Mouse (Mus musculus) liver, adult 2 months (tissue): Measurements from ENCODE around the gene Dyrk1a. TPM values are rescaled to one million over a fixed set of nuclear protein-coding genes. Genes with fewer than 3 reads are reported as not detected.

ENCODE experiments used
- DNase-seq: peaks from one replicate; pipeline ENCODE4 v3.0.0-alpha.2; 2011; ENCODE audit warnings: low read depth, low spot score; ENCODE audit errors: extremely low read depth
- H3K27ac ChIP-seq: fragments of 200-500 bp; replicated peaks from 2 replicates; pipeline ENCODE4 v1.5.1; 2012; ENCODE audit warnings: low read depth, mild to moderate bottlenecking, control low read depth, inconsistent platforms, low read length; ENCODE audit not compliant: insufficient read depth
- H3K27me3 ChIP-seq: fragments of 200-500 bp; 2 replicates; pipeline ENCODE4 v1.6.1; 2012; ENCODE audit warnings: mild to moderate bottlenecking, moderate library complexity, low read length, inconsistent platforms; ENCODE audit not compliant: control insufficient read depth, insufficient read depth
- H3K36me3 ChIP-seq: fragments of 200-500 bp; 2 replicates; pipeline ENCODE4 v1.6.1; 2012; ENCODE audit warnings: low read length, inconsistent platforms; ENCODE audit not compliant: control insufficient read depth, insufficient read depth
- H3K4me1 ChIP-seq: fragments of 200-500 bp; 2 replicates; pipeline ENCODE4 v1.6.1; 2011; ENCODE audit warnings: low read length; ENCODE audit not compliant: control insufficient read depth, insufficient read depth
- H3K4me3 ChIP-seq: fragments of 200-500 bp; 2 replicates; pipeline ENCODE4 v1.5.1; 2011; ENCODE audit warnings: low read depth, mild to moderate bottlenecking, control low read depth, low read length, moderate library complexity; ENCODE audit not compliant: insufficient read depth
- H3K79me2 ChIP-seq: fragments of 200-500 bp; 2 replicates; pipeline ENCODE4 v1.6.1; 2012; ENCODE audit warnings: inconsistent platforms, mild to moderate bottlenecking, low read length, moderate library complexity; ENCODE audit not compliant: control insufficient read depth, insufficient read depth
- H3K9ac ChIP-seq: fragments of 200-500 bp; 2 replicates; pipeline ENCODE4 v1.6.1; 2012; ENCODE audit warnings: low read depth, mild to moderate bottlenecking, control low read depth, inconsistent platforms, low read length
- CTCF ChIP-seq: fragments of 200-500 bp; IDR thresholded peaks from 2 replicates; pipeline ENCODE4 v1.5.1; 2011; ENCODE audit warnings: low read depth, low read length, control low read depth
- POLR2A ChIP-seq: fragments of 200-500 bp; IDR thresholded peaks from 2 replicates; pipeline ENCODE4 v1.6.1; 2011; ENCODE audit warnings: low read length, control low read depth; ENCODE audit not compliant: insufficient read depth; ENCODE audit errors: extremely low read depth
- WGBS: fragments of 180-500 bp; shearing (Covaris S2); methylation state at CpG from one replicate; pipeline ENCODE4 v1.1.7; 2018; 5-methylcytosine and 5-hydroxymethylcytosine counted together
- polyA plus RNA-seq: library from polyadenylated mRNA; depleted of rRNA; stranded (reverse); fragments of >200 nt; gene quantifications from 2 replicates; pipeline ENCODE4 v1.2.3, GENCODE M21; 2012
- total RNA-seq: library from RNA; depleted of rRNA; stranded (reverse); fragments of >200 nt; gene quantifications from 2 replicates; pipeline ENCODE4 v1.2.3, GENCODE M21; 2014

Gene Dyrk1a
- total and polyA plus RNA-seq, 2 experiments = 12.2 to 13.6 TPM

GRCm38 (mm10) chr16:94566124-94566523, 3.7 kb upstream of the Dyrk1a start:
- peak; percentile 53 for DNase-seq
- H3K36me3 ChIP-seq = no peaks in the 10 kb centered on the region
- peaks cover 4% of the 10 kb centered on the region; the same call in 1 of the 2 replicates for H3K79me2 ChIP-seq
- no peak for TF ChIP-seq CTCF
- no peak for TF ChIP-seq POLR2A
- H3K9ac ChIP-seq = 0 out of 2 replicates have a peak overlapping the region, but pooled peaks have one; percentile 0
- H3K4me1 ChIP-seq = peaks cover 10% of the 10 kb centered on the region
- WGBS = 21% methylated on average over 8 of the region's 8 CpGs
- H3K27ac ChIP-seq = no peak overlapping the region
- H3K27me3 ChIP-seq = no peaks in the 10 kb centered on the region
- H3K4me3 ChIP-seq = no peak overlapping the region

- Histone ChIP-seq H3K9ac (no peak overlapping the region), H3K36me3 (no peaks in the 10 kb centered on the region), H3K27ac (no peak overlapping the region), H3K27me3 (no peaks in the 10 kb centered on the region), H3K4me1 (peaks cover 13% of the 10 kb centered on the region), H3K79me2 (peaks cover 8% of the 10 kb centered on the region; the same call in 1 of the 2 replicates), H3K4me3 (no peak overlapping the region)
- TF ChIP-seq CTCF (no peak), POLR2A (no peak)
- peak; percentile 51 for DNase-seq
- WGBS = 85% methylated on average over 11 of the region's 11 CpGs
Measured at GRCm38 (mm10) chr16:94566834-94567585, 2.8 kb upstream of the Dyrk1a start.

DNA sequence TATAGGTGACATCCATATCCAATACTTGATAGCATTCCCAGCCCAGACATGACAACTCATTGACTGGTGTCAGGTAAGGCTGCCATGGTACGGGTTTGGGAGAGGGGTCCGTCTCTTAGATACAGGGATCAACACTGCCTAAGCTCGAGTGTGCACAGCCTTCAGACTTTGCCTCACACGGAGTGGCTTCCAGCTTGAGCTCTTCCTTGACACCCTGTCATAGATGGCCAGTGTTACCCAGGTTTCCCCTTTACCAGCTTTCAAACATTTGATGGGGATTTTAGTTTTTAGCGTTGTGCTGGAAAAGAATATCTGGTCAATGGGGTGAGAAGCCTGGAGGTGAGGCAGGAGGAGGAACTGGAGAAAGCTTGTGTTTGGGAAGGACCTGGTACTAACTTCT, 2.1 kb upstream of the Dyrk1a start:
- TF ChIP-seq CTCF (no peak), POLR2A (no peak)
- H3K4me1 ChIP-seq = peaks cover 15% of the 10 kb centered on the region
- WGBS = 81% methylated on average over 5 of the region's 5 CpGs
- H3K36me3 ChIP-seq = no peaks in the 10 kb centered on the region
- no peaks in the 10 kb centered on the region for H3K27me3 ChIP-seq
- DNase-seq = no peak
- no peak overlapping the region for H3K4me3 ChIP-seq
- H3K9ac ChIP-seq = no peak overlapping the region
- H3K79me2 ChIP-seq = peaks cover 14% of the 10 kb centered on the region; the same call in 1 of the 2 replicates
- H3K27ac ChIP-seq = 0 out of 2 replicates have a peak overlapping the region, but pooled peaks have one; percentile 7

GRCm38 (mm10) chr16:94568335-94569228, 1.2 kb upstream of the Dyrk1a start:
- Histone ChIP-seq H3K36me3 (no peaks in the 10 kb centered on the region), H3K27me3 (no peaks in the 10 kb centered on the region), H3K4me3 (peak overlapping the region; percentile 89), H3K9ac (peak overlapping the region; percentile 99), H3K27ac (peak overlapping the region; percentile 100), H3K79me2 (peaks cover 19% of the 10 kb centered on the region; the same call in 1 of the 2 replicates), H3K4me1 (peaks cover 15% of the 10 kb centered on the region)
- under 1% methylated on average over 48 of the region's 53 CpGs for WGBS
- peak; percentile 50 for DNase-seq
- TF ChIP-seq POLR2A (peak; percentile 61; the same call in 1 of the 2 replicates), CTCF (no peak)

DNA sequence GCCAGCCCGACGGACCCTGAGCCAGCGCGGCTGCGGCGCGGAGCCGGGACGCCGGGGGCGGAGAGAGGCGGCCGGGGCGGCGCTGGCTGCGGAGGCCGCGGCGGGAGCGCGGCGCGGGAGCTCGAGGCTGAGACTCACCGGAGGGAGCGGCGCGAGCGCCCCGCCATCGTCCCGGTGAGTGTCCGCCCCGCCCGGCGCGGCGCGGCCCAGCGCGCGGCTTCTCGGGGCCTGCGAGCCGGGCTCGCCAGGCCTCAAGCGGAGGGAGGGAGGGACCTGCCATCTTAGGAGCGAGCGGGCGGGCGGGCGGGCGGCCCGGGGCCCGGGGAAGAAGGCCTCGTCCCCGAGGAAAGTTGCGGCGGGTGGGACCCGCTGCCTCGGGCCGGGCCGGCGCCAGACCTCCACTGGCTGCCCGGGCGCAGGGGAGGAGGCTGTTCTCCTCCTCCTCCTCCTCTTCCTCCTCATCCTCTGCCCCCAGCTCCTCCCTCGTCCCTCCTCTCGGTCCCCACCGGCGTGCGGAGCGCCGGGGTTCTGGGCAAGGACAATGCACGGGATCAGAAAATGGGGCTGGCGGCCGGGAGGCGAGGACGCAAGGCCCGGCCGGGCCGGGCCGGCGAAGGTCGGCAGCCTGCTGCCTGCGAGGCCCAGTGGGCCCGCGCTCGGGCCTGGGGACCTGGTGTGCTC, 691 bp downstream of the Dyrk1a start:
- Histone ChIP-seq H3K4me3 (peak overlapping the region; percentile 99), H3K27ac (peak overlapping the region; percentile 99), H3K4me1 (peaks cover 21% of the 10 kb centered on the region), H3K27me3 (no peaks in the 10 kb centered on the region), H3K9ac (peak overlapping the region; percentile 100), H3K36me3 (no peaks in the 10 kb centered on the region), H3K79me2 (peaks cover 27% of the 10 kb centered on the region; the same call in 1 of the 2 replicates)
- WGBS = 2% methylated on average over 66 of the region's 88 CpGs
- peak; percentile 75; the same call in 1 of the 2 replicates for TF ChIP-seq POLR2A
- TF ChIP-seq CTCF = no peak
- DNase-seq = peak; percentile 71
